Mouse (Mus musculus) heart, postnatal 0 days (tissue): Measurements from ENCODE around the gene Stk10. TPM values are rescaled to one million over a fixed set of nuclear protein-coding genes. Genes with fewer than 3 reads are reported as not detected.

Experiments
- ATAC-seq: fragments of 200-750 bp; cut with Nextera tagmentation; 2 replicates; pipeline ENCODE4 v1.8.0; 2017; ENCODE audit warnings: low read depth, moderate number of reproducible peaks, moderate library complexity; ENCODE audit not compliant: insufficient read depth
- DNase-seq: peaks from one replicate; pipeline ENCODE4 v3.0.0-alpha.2; 2016; ENCODE audit warnings: low spot score
- H3K27ac ChIP-seq: fragments of 300-500 bp; sonication (generic); 2 replicates; pipeline ENCODE4 v1.5.1; 2014; ENCODE audit warnings: low read depth, mild to moderate bottlenecking
- H3K27me3 ChIP-seq: fragments of 300-500 bp; sonication (generic); 2 replicates; pipeline ENCODE4 v1.6.1; 2014; ENCODE audit warnings: low read length, mixed read lengths; ENCODE audit not compliant: control insufficient read depth, insufficient read depth
- H3K36me3 ChIP-seq: fragments of 300-500 bp; sonication (generic); replicated peaks from 2 replicates; pipeline ENCODE4 v1.6.1; 2014; ENCODE audit warnings: low read length, mixed read lengths; ENCODE audit not compliant: control insufficient read depth, insufficient read depth
- H3K4me1 ChIP-seq: fragments of 300-500 bp; sonication (generic); 2 replicates; pipeline ENCODE4 v1.6.1; 2014; ENCODE audit warnings: antibody characterized with exemption; ENCODE audit not compliant: control insufficient read depth, insufficient read depth
- H3K4me2 ChIP-seq: fragments of 300-500 bp; sonication (generic); 2 replicates; pipeline ENCODE4 v1.6.1; 2014; ENCODE audit warnings: low read depth, mild to moderate bottlenecking, low read length, moderate library complexity
- H3K4me3 ChIP-seq: fragments of 300-500 bp; sonication (generic); 2 replicates; pipeline ENCODE4 v1.5.1; 2014; ENCODE audit warnings: low read depth, low read length
- H3K9ac ChIP-seq: fragments of 300-500 bp; sonication (generic); replicated peaks from 2 replicates; pipeline ENCODE4 v1.6.1; 2014; ENCODE audit warnings: low read depth, low read length, mixed read lengths
- H3K9me3 ChIP-seq: fragments of 300-500 bp; sonication (generic); replicated peaks from 2 replicates; pipeline ENCODE4 v1.6.1; 2016; ENCODE audit warnings: low read length; ENCODE audit not compliant: control insufficient read depth
- CTCF ChIP-seq: IDR thresholded peaks from 2 replicates; pipeline ENCODE4 v1.5.1; 2016; ENCODE audit warnings: antibody characterized with exemption, control low read depth, low read depth
- EP300 ChIP-seq: IDR thresholded peaks from 2 replicates; pipeline ENCODE4 v1.6.1; 2016; ENCODE audit warnings: antibody characterized with exemption, low read depth
- WGBS: fragments of 180-500 bp; shearing (Covaris S2); extraction: QIAGEN DNeasy Blood & Tissue Kit; methylation state at CpG from one replicate; pipeline ENCODE4 v1.1.7; 2014; 5-methylcytosine and 5-hydroxymethylcytosine counted together
- polyA plus RNA-seq: library from polyadenylated mRNA; unstranded; fragments of >200 nt; fragmentation: Nextera tagmentation; extraction: Ambion mirVana; gene quantifications from 2 replicates; pipeline ENCODE4 v1.2.1, GENCODE M21; 2015
- total RNA-seq: library from RNA; depleted of rRNA; stranded (reverse); fragments of >200 nt; gene quantifications from 2 replicates; pipeline ENCODE4 v1.2.3, GENCODE M21; 2014; ENCODE audit warnings: low replicate concordance

Stk10 gene
- total and polyA plus RNA-seq, 2 experiments from 2014 or later = 1.6 to 4.3 TPM

GRCm38 (mm10) chr11:32634842-32635241 is 101.7 kb downstream of the Stk10 start:
- 68% methylated on average over 2 of the region's 2 CpGs for WGBS
- no peaks in the 10 kb centered on the region for H3K36me3 ChIP-seq
- ATAC-seq (no peak), DNase-seq (no peak)
- H3K4me2 ChIP-seq = no peak overlapping the region
- no peaks in the 10 kb centered on the region for H3K27me3 ChIP-seq
- H3K9me3 ChIP-seq = no peaks in the 10 kb centered on the region
- H3K9ac ChIP-seq = no peak overlapping the region
- H3K27ac ChIP-seq = no peak overlapping the region
- peaks cover 3% of the 10 kb centered on the region for H3K4me1 ChIP-seq
- no peak overlapping the region for H3K4me3 ChIP-seq
- TF ChIP-seq EP300 = no peak
- no peak for TF ChIP-seq CTCF

GRCm38 (mm10) chr11:32636275-32636674 is 103.2 kb downstream of the Stk10 start:
- peaks cover 8% of the 10 kb centered on the region for H3K4me1 ChIP-seq
- DNase-seq (peak; percentile 51), ATAC-seq (peak; percentile 55)
- H3K9ac ChIP-seq = no peak overlapping the region
- H3K4me2 ChIP-seq = no peak overlapping the region
- H3K4me3 ChIP-seq = no peak overlapping the region
- TF ChIP-seq EP300 (no peak), CTCF (no peak)
- no peaks in the 10 kb centered on the region for H3K9me3 ChIP-seq
- no peak overlapping the region for H3K27ac ChIP-seq
- 15% methylated on average over 4 of the region's 4 CpGs for WGBS
- no peaks in the 10 kb centered on the region for H3K27me3 ChIP-seq
- H3K36me3 ChIP-seq = no peaks in the 10 kb centered on the region

- no peak overlapping the region for H3K4me3 ChIP-seq
- H3K27me3 ChIP-seq = no peaks in the 10 kb centered on the region
- DNase-seq (no peak), ATAC-seq (no peak)
- H3K27ac ChIP-seq = no peak overlapping the region
- H3K36me3 ChIP-seq = no peaks in the 10 kb centered on the region
- no peak overlapping the region for H3K4me2 ChIP-seq
- H3K9me3 ChIP-seq = no peaks in the 10 kb centered on the region
- H3K4me1 ChIP-seq = peaks cover 14% of the 10 kb centered on the region
- 81% methylated on average over 8 of the region's 8 CpGs for WGBS
- TF ChIP-seq EP300 (no peak), CTCF (no peak)
- H3K9ac ChIP-seq = no peak overlapping the region
Observed at GRCm38 (mm10) chr11:32638521-32639255, 105.6 kb downstream of the Stk10 start.

- H3K9ac ChIP-seq = no peak overlapping the region
- no peak for TF ChIP-seq CTCF
- no peak for TF ChIP-seq EP300
- ATAC-seq = no peak
Observed at GRCm38 (mm10) chr11:32640617-32641016, 107.5 kb downstream of the Stk10 start.

GRCm38 (mm10) chr11:32642249-32642876 is 109.3 kb downstream of the Stk10 start, which contains the start of gene Fbxw11:
Fbxw11 (plus strand) TSS chr11:32642724.
- no peaks in the 10 kb centered on the region for H3K9me3 ChIP-seq
- peaks cover 27% of the 10 kb centered on the region for H3K4me1 ChIP-seq
- DNase-seq = peak; percentile 96
- TF ChIP-seq EP300 = no peak
- TF ChIP-seq CTCF = no peak
- H3K4me2 ChIP-seq = peak within 1 kb of the TSS; percentile 95
- peak; percentile 90 for ATAC-seq
- H3K36me3 ChIP-seq = no peaks in the 10 kb centered on the region
- peak within 1 kb of the TSS; percentile 99 for H3K27ac ChIP-seq
- H3K27me3 ChIP-seq = no peaks in the 10 kb centered on the region
- H3K4me3 ChIP-seq = peak within 1 kb of the TSS; percentile 98
- under 1% methylated on average over 53 of the region's 64 CpGs for WGBS
- peak within 1 kb of the TSS; percentile 98 for H3K9ac ChIP-seq

More at GRCm38 (mm10) chr11:32640617-32641016, 107.5 kb downstream of the Stk10 start:
- Histone ChIP-seq H3K27me3 (no peaks in the 10 kb centered on the region), H3K36me3 (no peaks in the 10 kb centered on the region), H3K27ac (no peak overlapping the region), H3K4me2 (no peak overlapping the region), H3K9me3 (no peaks in the 10 kb centered on the region), H3K4me3 (no peak overlapping the region), H3K4me1 (peaks cover 19% of the 10 kb centered on the region)
- WGBS = 85% methylated on average over 4 of the region's 4 CpGs
- no peak for DNase-seq
